29 mouse cellular contexts compared by ENCODE assay signal in genomic region chr8:54465458-54466102, GRCm38 (mm10).
DNase-seq lines count a peak whose midpoint lies in the region; ATAC-seq and TF ChIP-seq lines count a peak whose summit lies in the region.
"Had no signal": no experiment of that assay in that cellular context is flagged by ENCODE, and none has a peak within 500 bp of the region (broad histone marks: within the 10 kb centered on the region; RNA-seq: fewer than 3 reads in every experiment).

No protein-coding gene starts in this region.

- H3K79me2 ChIP-seq in C2C12 (ENCODE audit: control insufficient read depth, insufficient read depth): no peaks in the 10 kb centered on the region

- peak; percentile 20 for DNase-seq in c-Kit-positive CD71-positive TER-119-negative erythroid progenitor cells, embryonic 14.5 days (ENCODE audit: low read depth)
- DNase-seq in liver, embryonic 14.5 days (ENCODE audit: low read depth in 3 of 3, low spot score in 3 of 3): peak in 1 of 3 experiments; percentile 4
- no peak for DNase-seq in cerebellum, postnatal 4 days (ENCODE audit: low spot score in 2 of 2)
- no peak for DNase-seq in adrenal gland, postnatal 14 days
- DNase-seq: adrenal gland, postnatal 10 days; B cell, adult 2 months; cerebellum, adult 2 months; cerebellum, postnatal 14 days; gastrocnemius, postnatal 25 days; heart, adult 18-20 months; heart, postnatal 4 days; kidney, adult 18-20 months; kidney, postnatal 36 days; lung, postnatal 36 days; right cerebral cortex, postnatal 25 days; thymus, postnatal 14 days had no signal

- H3K4me2 ChIP-seq in liver, embryonic 14.5 days (ENCODE audit: low read depth): no peak overlapping the region
- H3K4me2 ChIP-seq in hindbrain, embryonic 13.5 days: no peak overlapping the region
- H3K4me2 ChIP-seq: forebrain, embryonic 13.5 days; heart, embryonic 12.5 days; hindbrain, embryonic 14.5 days; kidney, embryonic 15.5 days; limb, embryonic 15.5 days; midbrain, embryonic 13.5 days had no signal

- no peaks in the 10 kb centered on the region for H3K27me3 ChIP-seq in C2C12 (ENCODE audit: control insufficient read depth, insufficient read depth, insufficient read length)
- H3K27me3 ChIP-seq in liver, embryonic 14.5 days (ENCODE audit: control insufficient read depth, insufficient read depth, low read length): no peaks in the 10 kb centered on the region
- H3K27me3 ChIP-seq in hindbrain, embryonic 13.5 days: no peaks in the 10 kb centered on the region
- H3K27me3 ChIP-seq: CH12.LX; forebrain, embryonic 13.5 days; heart, embryonic 12.5 days; kidney, embryonic 15.5 days; limb, embryonic 15.5 days; midbrain, embryonic 13.5 days had no signal

- no peak for TF ChIP-seq CTCF in C2C12 (IDR thresholded peaks at IDR 0.05; ENCODE audit: control insufficient read depth, insufficient read depth, insufficient read length)
- TF ChIP-seq CTCF in liver, embryonic 14.5 days (IDR thresholded peaks at IDR 0.05; ENCODE audit: low read depth): no peak

- ATAC-seq in liver, embryonic 14.5 days (ENCODE audit: insufficient read depth): peak; percentile 60; the same call in 1 of the 2 replicates
- peak; percentile 95 for ATAC-seq in megakaryocyte-erythroid progenitor cell, adult 5-6 weeks (replicated peaks; ENCODE audit: low FRiP score, low TSS enrichment, poor library complexity, severe bottlenecking)
- ATAC-seq in hindbrain, embryonic 13.5 days (ENCODE audit: low FRiP score): no peak
- ATAC-seq: forebrain, embryonic 13.5 days; midbrain, embryonic 13.5 days; Patski had no signal

- H3K36me3 ChIP-seq in C2C12 (ENCODE audit: control insufficient read depth, insufficient read depth): no peaks in the 10 kb centered on the region
- no peaks in the 10 kb centered on the region for H3K36me3 ChIP-seq in liver, embryonic 14.5 days (replicated peaks; ENCODE audit: control insufficient read depth, insufficient read depth, low read depth)
- no peaks in the 10 kb centered on the region for H3K36me3 ChIP-seq in hindbrain, embryonic 13.5 days
- H3K36me3 ChIP-seq: heart, embryonic 12.5 days; kidney, embryonic 15.5 days; limb, embryonic 10.5 days; limb, embryonic 15.5 days; midbrain, embryonic 13.5 days had no signal

- H3K4me3 ChIP-seq in C2C12 (ENCODE audit: insufficient read depth, poor library complexity, severe bottlenecking): no peak overlapping the region
- no peak overlapping the region for H3K4me3 ChIP-seq in liver, embryonic 14.5 days (ENCODE audit: insufficient read depth in 1 of 2, low read depth in 2 of 2, low read length in 2 of 2)
- no peak overlapping the region for H3K4me3 ChIP-seq in hindbrain, embryonic 13.5 days
- H3K4me3 ChIP-seq: forebrain, embryonic 13.5 days; heart, embryonic 12.5 days; kidney, embryonic 15.5 days; limb, embryonic 10.5 days; limb, embryonic 15.5 days; megakaryocyte, embryonic 14.5 days; midbrain, embryonic 13.5 days had no signal

- H3K79me3 ChIP-seq in C2C12 (ENCODE audit: low read depth): no peaks in the 10 kb centered on the region

- no peak overlapping the region for H3K27ac ChIP-seq in liver, embryonic 14.5 days
- no peak overlapping the region for H3K27ac ChIP-seq in hindbrain, embryonic 13.5 days
- H3K27ac ChIP-seq: forebrain, embryonic 13.5 days; hindbrain, embryonic 14.5 days; kidney, embryonic 15.5 days; limb, embryonic 10.5 days; limb, embryonic 15.5 days; midbrain, embryonic 13.5 days had no signal

- no peaks in the 10 kb centered on the region for H3K9me3 ChIP-seq in liver, embryonic 14.5 days (ENCODE audit: control insufficient read depth, low read length)
- no peaks in the 10 kb centered on the region for H3K9me3 ChIP-seq in hindbrain, embryonic 13.5 days
- H3K9me3 ChIP-seq: forebrain, embryonic 13.5 days; heart, embryonic 12.5 days; kidney, embryonic 15.5 days; limb, embryonic 10.5 days; limb, embryonic 15.5 days; midbrain, embryonic 13.5 days had no signal

- no peak overlapping the region for H3ac ChIP-seq in C2C12 (ENCODE audit: control insufficient read depth, insufficient read length, low read depth)

- TF ChIP-seq EP300 in liver, embryonic 14.5 days (IDR thresholded peaks at IDR 0.05; ENCODE audit: low read depth): peak; percentile 24; the same call in 1 of the 2 replicates

- H3K4me1 ChIP-seq in liver, embryonic 14.5 days (replicated peaks; ENCODE audit: control insufficient read depth in 2 of 2, insufficient read depth in 2 of 2, low read length in 1 of 2): peaks cover 6 to 10% of the 10 kb centered on the region in 2 experiments
- no peaks in the 10 kb centered on the region for H3K4me1 ChIP-seq in hindbrain, embryonic 13.5 days (replicated peaks)
- H3K4me1 ChIP-seq: forebrain, embryonic 13.5 days; kidney, embryonic 15.5 days; limb, embryonic 10.5 days; limb, embryonic 15.5 days; midbrain, embryonic 13.5 days had no signal

- no peak overlapping the region for H3K9ac ChIP-seq in liver, embryonic 14.5 days (replicated peaks)
- no peak overlapping the region for H3K9ac ChIP-seq in hindbrain, embryonic 13.5 days
- H3K9ac ChIP-seq: forebrain, embryonic 13.5 days; heart, embryonic 12.5 days; hindbrain, embryonic 14.5 days; kidney, embryonic 15.5 days; limb, embryonic 15.5 days; midbrain, embryonic 13.5 days had no signal

- 20% methylated on average over 3 of the region's 3 CpGs for WGBS in liver, embryonic 14.5 days (ENCODE audit: insufficient replicate concordance)
- 89% methylated on average over 3 of the region's 3 CpGs for WGBS in hindbrain, embryonic 13.5 days

TF ChIP-seq in C2C12, 6 proteins besides CTCF, POLR2A, EP300 and RAD21:
- TF ChIP-seq USF1 (IDR thresholded peaks at IDR 0.05; ENCODE audit: low read depth) (peak; percentile 70), MYOG (IDR thresholded peaks at IDR 0.05; ENCODE audit: control insufficient read depth, extremely low read depth, insufficient read length) (no peak)
